Mouse (Mus musculus): ENCODE measurements around the gene Prrx2. TPM values are rescaled to one million over a fixed set of nuclear protein-coding genes. Genes with fewer than 3 reads are reported as not detected.

Gene Prrx2
- polyA plus RNA-seq, 1 experiment from 2014 or later = 1.9 TPM

DNA sequence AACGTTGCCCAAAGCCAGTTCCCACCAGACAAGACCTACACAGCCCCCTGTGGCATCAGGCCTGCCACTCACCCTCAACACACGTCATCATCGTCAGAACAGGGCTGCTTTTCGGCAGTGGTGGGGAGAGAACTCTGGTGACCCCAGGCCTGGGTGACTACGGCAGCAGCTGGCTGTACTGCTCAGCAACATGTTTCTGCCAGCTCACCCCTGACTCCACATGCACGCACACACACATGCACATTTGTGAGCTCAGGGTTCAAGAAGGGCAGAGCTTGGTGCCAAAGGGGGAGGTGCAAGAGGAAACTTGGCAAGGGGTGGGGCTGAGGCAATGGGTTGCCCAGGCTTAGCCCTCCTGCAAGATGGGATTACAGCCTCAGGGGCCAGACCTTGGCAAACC, 62.5 kb downstream of the Prrx2 start:
- no peak overlapping the region for H3K4me2 ChIP-seq (ENCODE audit: low read depth, low read length)
- H3K4me3 ChIP-seq (ENCODE audit: low read length) = no peak overlapping the region
- peaks cover 5% of the 10 kb centered on the region for H3K4me1 ChIP-seq (ENCODE audit: control insufficient read depth, insufficient read depth, low read length)
- ATAC-seq = 0 out of 2 replicates have a peak, but pooled peaks have one; percentile 5
- H3K27me3 ChIP-seq (replicated peaks; ENCODE audit: control insufficient read depth, insufficient read depth, low read length) = no peaks in the 10 kb centered on the region; the same call in 1 of the 2 replicates
- 42% methylated on average over 6 of the region's 6 CpGs for WGBS
- no peak overlapping the region for H3K27ac ChIP-seq (ENCODE audit: low read length)
- no peak overlapping the region for H3K9ac ChIP-seq (ENCODE audit: low read depth, low read length)
- H3K9me3 ChIP-seq (ENCODE audit: control insufficient read depth, low read length) = no peaks in the 10 kb centered on the region
- H3K36me3 ChIP-seq (ENCODE audit: control insufficient read depth, insufficient read depth, low read length) = no peaks in the 10 kb centered on the region

DNA sequence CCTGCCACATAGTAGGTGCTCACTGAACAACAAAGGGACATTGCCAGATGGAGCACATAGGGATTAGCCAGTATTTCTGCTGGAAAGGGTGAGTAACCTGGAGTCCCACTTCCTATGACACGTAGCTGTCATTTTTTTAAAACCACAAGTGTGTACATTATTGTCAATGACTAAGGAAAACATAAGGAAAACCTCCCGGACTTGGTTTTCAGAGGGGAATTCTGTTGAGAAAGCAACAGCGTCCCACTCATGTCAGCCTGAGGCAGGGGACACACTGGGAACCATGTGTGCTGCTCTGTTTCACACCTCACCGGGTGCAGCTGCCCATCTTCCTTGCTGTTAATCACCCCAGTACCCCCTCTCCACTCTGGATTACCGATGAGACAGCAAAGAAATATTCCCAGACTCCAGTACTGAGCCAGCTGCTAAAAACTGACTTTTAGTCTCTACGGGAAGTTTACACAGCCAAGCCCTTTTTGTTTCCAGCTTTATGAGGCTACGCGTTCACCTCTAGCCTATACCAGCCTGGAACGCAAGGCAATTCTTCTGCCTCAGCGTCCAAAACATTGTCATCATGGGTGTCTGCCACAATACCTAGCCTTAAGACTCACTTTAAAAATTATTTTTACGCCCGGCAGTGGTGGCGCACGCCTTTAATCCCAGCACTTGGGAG, 64.8 kb downstream of the Prrx2 start:
- Histone ChIP-seq H3K4me2 (ENCODE audit: low read depth, low read length) (no peak overlapping the region), H3K9me3 (ENCODE audit: control insufficient read depth, low read length) (no peaks in the 10 kb centered on the region)

DNA sequence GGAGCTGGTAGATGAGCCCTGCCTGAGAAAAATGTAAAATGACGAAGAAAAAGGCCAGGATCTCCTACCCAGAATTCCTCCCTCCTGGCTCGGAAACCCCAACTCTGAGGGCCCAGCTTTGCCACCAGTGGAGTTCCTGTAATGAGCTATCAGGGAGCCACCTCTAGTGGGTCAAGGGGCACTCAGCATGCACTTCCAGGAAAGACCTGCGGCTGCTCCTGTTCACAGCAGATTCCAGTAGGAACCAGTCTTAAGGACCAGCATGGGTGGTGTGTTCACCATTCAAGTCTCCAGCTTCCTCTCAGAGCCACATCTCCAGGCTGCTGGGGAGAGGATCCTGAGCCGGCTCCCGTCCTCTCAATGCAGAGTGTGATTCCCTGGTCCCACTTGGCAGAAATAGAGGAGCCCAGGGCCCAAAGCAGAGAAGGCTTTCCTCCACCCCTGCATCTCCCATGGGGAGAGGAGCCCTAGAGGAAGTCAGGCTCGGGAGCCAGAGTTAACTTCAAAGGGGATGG, 66.9 kb downstream of the Prrx2 start:
- H3K9ac ChIP-seq (ENCODE audit: low read depth, low read length) = no peak overlapping the region
- WGBS = 58% methylated on average over 6 of the region's 6 CpGs
- peaks cover 7% of the 10 kb centered on the region; the same call in 1 of the 2 replicates for H3K27me3 ChIP-seq (replicated peaks; ENCODE audit: control insufficient read depth, insufficient read depth, low read length)
- H3K27ac ChIP-seq (ENCODE audit: low read length) = no peak overlapping the region
- H3K4me3 ChIP-seq (ENCODE audit: low read length) = no peak overlapping the region
- ATAC-seq = no peak
- peaks cover 18% of the 10 kb centered on the region for H3K4me1 ChIP-seq (ENCODE audit: control insufficient read depth, insufficient read depth, low read length)
- H3K4me2 ChIP-seq (ENCODE audit: low read depth, low read length) = no peak overlapping the region
- no peaks in the 10 kb centered on the region for H3K36me3 ChIP-seq (ENCODE audit: control insufficient read depth, insufficient read depth, low read length)
- H3K9me3 ChIP-seq (ENCODE audit: control insufficient read depth, low read length) = no peaks in the 10 kb centered on the region

More for the DNA sequence above, 64.8 kb downstream of the Prrx2 start:
- Histone ChIP-seq H3K36me3 (ENCODE audit: control insufficient read depth, insufficient read depth, low read length) (no peaks in the 10 kb centered on the region), H3K9ac (ENCODE audit: low read depth, low read length) (no peak overlapping the region), H3K27ac (ENCODE audit: low read length) (0 out of 2 replicates have a peak overlapping the region, but pooled peaks have one; percentile 19), H3K4me3 (ENCODE audit: low read length) (no peak overlapping the region), H3K27me3 (replicated peaks; ENCODE audit: control insufficient read depth, insufficient read depth, low read length) (peaks cover 7% of the 10 kb centered on the region; the same call in 1 of the 2 replicates), H3K4me1 (ENCODE audit: control insufficient read depth, insufficient read depth, low read length) (peaks cover 18% of the 10 kb centered on the region)
- no peak for ATAC-seq
- WGBS = 79% methylated on average over 14 of the region's 14 CpGs

DNA sequence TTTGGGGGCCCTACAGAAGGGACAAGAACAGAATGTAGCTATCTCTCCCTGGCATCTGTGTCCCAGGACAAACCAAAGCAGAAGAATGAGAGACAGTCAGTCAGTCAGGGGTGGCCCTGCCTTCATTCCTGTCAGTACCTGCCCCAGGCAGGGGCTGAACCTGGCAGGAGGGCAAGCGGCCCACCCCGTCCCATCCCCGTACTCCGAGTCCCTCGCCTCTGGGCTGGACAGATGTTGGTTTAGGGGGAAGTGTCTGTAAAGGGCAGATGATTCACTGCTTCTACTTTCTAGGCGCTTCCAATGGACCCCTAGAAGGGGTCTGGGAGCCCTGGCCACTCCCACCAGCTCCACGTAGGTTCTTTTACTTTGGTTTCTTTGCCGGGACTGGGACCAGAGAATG, 67.5 kb downstream of the Prrx2 start:
- no peaks in the 10 kb centered on the region for H3K36me3 ChIP-seq (ENCODE audit: control insufficient read depth, insufficient read depth, low read length)
- peak; percentile 16; the same call in 1 of the 2 replicates for ATAC-seq
- no peak overlapping the region for H3K27ac ChIP-seq (ENCODE audit: low read length)
- H3K4me2 ChIP-seq (ENCODE audit: low read depth, low read length) = peak overlapping the region; percentile 64
- H3K27me3 ChIP-seq (replicated peaks; ENCODE audit: control insufficient read depth, insufficient read depth, low read length) = peaks cover 7% of the 10 kb centered on the region; the same call in 1 of the 2 replicates
- peak overlapping the region; percentile 56 for H3K9ac ChIP-seq (ENCODE audit: low read depth, low read length)
- H3K9me3 ChIP-seq (ENCODE audit: control insufficient read depth, low read length) = no peaks in the 10 kb centered on the region
- H3K4me1 ChIP-seq (ENCODE audit: control insufficient read depth, insufficient read depth, low read length) = peaks cover 18% of the 10 kb centered on the region
- WGBS = 43% methylated on average over 8 of the region's 8 CpGs
- H3K4me3 ChIP-seq (ENCODE audit: low read length) = peak overlapping the region; percentile 44

DNA sequence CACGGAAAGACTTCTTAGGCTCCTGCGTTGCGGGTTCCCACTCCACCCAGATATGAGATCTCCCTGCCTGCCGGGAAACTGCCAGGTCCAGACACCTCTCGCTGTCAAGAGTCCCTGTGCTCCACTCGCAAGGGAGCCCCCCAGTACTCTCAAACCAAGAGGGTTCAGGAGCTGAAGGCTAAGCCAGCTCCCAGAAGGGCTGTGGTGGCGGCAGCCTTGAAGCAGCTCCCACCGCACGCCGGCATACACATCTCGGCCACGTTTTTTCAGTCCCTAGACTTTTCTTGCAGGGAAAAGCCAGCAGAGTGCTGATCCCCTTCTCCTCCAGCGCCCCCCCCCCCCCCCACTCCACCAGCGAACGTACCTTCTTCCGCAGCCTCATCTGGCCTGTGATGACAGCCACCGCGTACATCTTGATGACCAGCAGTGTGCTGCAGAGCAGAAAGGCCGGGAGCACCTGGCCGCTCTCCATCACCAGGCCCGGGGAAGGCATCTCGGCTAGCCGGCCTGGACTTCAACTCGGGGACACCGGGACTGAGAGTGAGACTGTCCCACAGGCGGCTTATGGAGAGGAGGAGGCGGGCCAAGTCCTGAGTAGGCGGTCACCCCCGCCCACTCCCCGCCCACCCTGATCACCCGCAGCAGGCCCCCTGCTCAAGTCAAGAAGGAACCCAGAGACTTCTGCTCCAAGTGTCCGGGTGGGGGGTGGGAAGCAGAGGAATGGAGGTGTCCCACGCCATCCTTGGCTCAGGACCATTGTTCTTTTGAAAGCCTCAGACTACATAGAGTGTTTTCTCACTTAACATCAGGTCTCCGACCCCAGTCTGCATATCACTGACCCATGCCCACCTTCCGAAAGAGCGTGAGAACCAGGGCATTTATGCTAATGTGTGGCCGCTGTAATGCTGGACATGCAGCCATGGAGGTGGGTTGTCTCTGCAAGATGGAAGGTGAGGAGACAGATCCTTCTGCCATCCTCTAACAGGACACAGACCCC, 68.3 kb downstream of the Prrx2 start:
- Histone ChIP-seq H3K27me3 (replicated peaks; ENCODE audit: control insufficient read depth, insufficient read depth, low read length) (peaks cover 7% of the 10 kb centered on the region; the same call in 1 of the 2 replicates), H3K4me2 (ENCODE audit: low read depth, low read length) (peak overlapping the region; percentile 64), H3K36me3 (ENCODE audit: control insufficient read depth, insufficient read depth, low read length) (no peaks in the 10 kb centered on the region), H3K4me3 (ENCODE audit: low read length) (peak overlapping the region; percentile 44), H3K27ac (ENCODE audit: low read length) (no peak overlapping the region), H3K9me3 (ENCODE audit: control insufficient read depth, low read length) (no peaks in the 10 kb centered on the region), H3K4me1 (ENCODE audit: control insufficient read depth, insufficient read depth, low read length) (peaks cover 18% of the 10 kb centered on the region), H3K9ac (ENCODE audit: low read depth, low read length) (peak overlapping the region; percentile 56)
- WGBS = 15% methylated on average over 37 of the region's 37 CpGs
- peak; percentile 76 for ATAC-seq

DNA sequence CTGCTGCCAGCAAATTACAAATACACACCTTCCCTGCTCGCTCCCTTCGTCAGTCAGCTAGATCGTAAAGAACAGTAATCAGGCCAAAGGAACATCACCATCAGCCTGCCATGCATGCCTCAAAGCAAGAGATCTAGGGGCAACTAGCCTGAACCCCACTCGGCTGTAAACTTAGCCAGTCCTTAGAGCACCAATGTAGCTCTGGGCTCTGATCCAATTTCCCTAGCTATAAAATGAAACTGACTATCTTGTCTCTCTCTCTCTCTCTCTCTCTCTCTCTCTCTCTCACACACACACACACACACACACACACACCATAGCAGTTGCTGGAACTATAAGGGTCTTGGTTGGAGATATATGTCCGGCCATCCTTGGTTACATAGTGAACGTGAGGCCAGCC, 69.5 kb downstream of the Prrx2 start:
- Histone ChIP-seq H3K4me3 (ENCODE audit: low read length) (no peak overlapping the region), H3K9me3 (ENCODE audit: control insufficient read depth, low read length) (no peaks in the 10 kb centered on the region), H3K9ac (ENCODE audit: low read depth, low read length) (no peak overlapping the region), H3K27ac (ENCODE audit: low read length) (no peak overlapping the region), H3K4me2 (ENCODE audit: low read depth, low read length) (no peak overlapping the region), H3K36me3 (ENCODE audit: control insufficient read depth, insufficient read depth, low read length) (no peaks in the 10 kb centered on the region), H3K4me1 (ENCODE audit: control insufficient read depth, insufficient read depth, low read length) (peaks cover 18% of the 10 kb centered on the region), H3K27me3 (replicated peaks; ENCODE audit: control insufficient read depth, insufficient read depth, low read length) (peaks cover 7% of the 10 kb centered on the region; the same call in 1 of the 2 replicates)
- ATAC-seq = no peak
- 65% methylated on average over 6 of the region's 6 CpGs for WGBS

DNA sequence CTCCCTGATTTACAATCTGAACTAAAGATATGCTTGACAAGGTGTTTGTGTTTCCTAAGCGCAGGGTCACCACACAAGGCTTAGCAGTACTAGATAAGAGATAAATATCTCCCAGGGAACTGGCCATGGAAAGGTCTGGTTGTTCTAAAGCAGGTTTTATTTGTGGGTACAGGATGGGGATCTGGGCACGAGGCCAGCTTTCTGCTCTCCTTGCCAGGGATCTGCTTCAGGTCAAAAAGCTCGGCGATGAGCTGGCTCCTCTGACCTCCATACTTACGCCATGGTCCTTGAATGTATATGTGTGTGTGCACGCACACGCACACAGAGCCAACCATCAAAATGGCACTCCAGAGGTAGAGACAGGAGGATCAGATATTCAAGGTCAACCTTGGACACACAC, 70.2 kb downstream of the Prrx2 start:
- no peak for ATAC-seq
- Histone ChIP-seq H3K4me2 (ENCODE audit: low read depth, low read length) (no peak overlapping the region), H3K9ac (ENCODE audit: low read depth, low read length) (no peak overlapping the region)

DNA sequence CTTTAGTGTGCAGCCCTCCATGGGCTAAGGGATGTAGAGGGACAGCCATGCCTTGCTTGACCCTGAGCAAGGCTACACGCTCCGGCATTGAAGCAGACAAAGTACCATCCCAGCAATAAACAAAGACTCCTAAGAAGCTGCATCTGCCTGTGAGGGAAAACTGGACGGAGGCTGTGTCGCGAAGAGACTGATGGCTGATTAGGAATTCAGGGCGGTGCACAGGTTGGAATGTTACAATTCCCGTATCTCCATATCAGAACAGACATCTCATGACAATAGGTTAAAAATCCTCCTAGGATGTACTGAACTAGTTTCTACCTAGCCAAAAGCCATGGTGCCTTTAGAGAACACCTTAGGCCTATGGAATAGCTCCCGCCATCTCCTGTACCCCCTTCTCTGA, 71.1 kb downstream of the Prrx2 start:
- ATAC-seq = no peak
- WGBS = 72% methylated on average over 8 of the region's 8 CpGs

More for the DNA sequence above, 70.2 kb downstream of the Prrx2 start:
- Histone ChIP-seq H3K4me3 (ENCODE audit: low read length) (no peak overlapping the region), H3K9me3 (ENCODE audit: control insufficient read depth, low read length) (no peaks in the 10 kb centered on the region), H3K4me1 (ENCODE audit: control insufficient read depth, insufficient read depth, low read length) (peaks cover 15% of the 10 kb centered on the region), H3K27me3 (replicated peaks; ENCODE audit: control insufficient read depth, insufficient read depth, low read length) (peaks cover 7% of the 10 kb centered on the region; the same call in 1 of the 2 replicates), H3K36me3 (ENCODE audit: control insufficient read depth, insufficient read depth, low read length) (no peaks in the 10 kb centered on the region), H3K27ac (ENCODE audit: low read length) (no peak overlapping the region)
- WGBS = 57% methylated on average over 7 of the region's 7 CpGs

DNA sequence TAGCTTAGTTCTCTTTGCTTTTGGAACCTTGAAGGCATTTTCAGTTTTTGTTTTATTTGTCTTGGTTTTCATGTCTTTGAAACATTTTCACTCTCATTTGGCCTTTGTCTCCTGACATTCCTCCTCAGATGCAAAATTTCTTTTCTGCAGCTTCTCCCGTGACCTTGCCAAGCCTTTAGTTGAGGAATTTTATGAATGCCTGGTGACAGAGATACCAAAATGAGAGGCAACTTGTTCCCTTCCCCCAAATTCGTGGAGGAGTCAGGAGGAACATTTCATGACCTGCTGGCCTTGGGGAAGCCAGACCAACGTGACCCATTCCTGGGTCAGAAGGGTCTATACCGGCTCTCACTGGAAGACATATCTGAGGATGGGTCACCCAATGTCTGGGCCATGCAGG, 71.9 kb downstream of the Prrx2 start:
- H3K4me2 ChIP-seq (ENCODE audit: low read depth, low read length) = no peak overlapping the region
- 72% methylated on average over 4 of the region's 4 CpGs for WGBS
- no peak for ATAC-seq
- no peaks in the 10 kb centered on the region for H3K9me3 ChIP-seq (ENCODE audit: control insufficient read depth, low read length)
- no peak overlapping the region for H3K9ac ChIP-seq (ENCODE audit: low read depth, low read length)
- H3K36me3 ChIP-seq (ENCODE audit: control insufficient read depth, insufficient read depth, low read length) = no peaks in the 10 kb centered on the region
- H3K4me3 ChIP-seq (ENCODE audit: low read length) = no peak overlapping the region
- H3K27ac ChIP-seq (ENCODE audit: low read length) = no peak overlapping the region
- H3K4me1 ChIP-seq (ENCODE audit: control insufficient read depth, insufficient read depth, low read length) = peaks cover 15% of the 10 kb centered on the region
- peaks cover 7% of the 10 kb centered on the region; the same call in 1 of the 2 replicates for H3K27me3 ChIP-seq (replicated peaks; ENCODE audit: control insufficient read depth, insufficient read depth, low read length)

More for the DNA sequence above, 71.1 kb downstream of the Prrx2 start:
- no peak overlapping the region for H3K4me3 ChIP-seq (ENCODE audit: low read length)
- H3K27ac ChIP-seq (ENCODE audit: low read length) = no peak overlapping the region
- H3K36me3 ChIP-seq (ENCODE audit: control insufficient read depth, insufficient read depth, low read length) = no peaks in the 10 kb centered on the region
- H3K4me2 ChIP-seq (ENCODE audit: low read depth, low read length) = no peak overlapping the region
- peaks cover 7% of the 10 kb centered on the region; the same call in 1 of the 2 replicates for H3K27me3 ChIP-seq (replicated peaks; ENCODE audit: control insufficient read depth, insufficient read depth, low read length)
- no peak overlapping the region for H3K9ac ChIP-seq (ENCODE audit: low read depth, low read length)
- H3K4me1 ChIP-seq (ENCODE audit: control insufficient read depth, insufficient read depth, low read length) = peaks cover 15% of the 10 kb centered on the region
- H3K9me3 ChIP-seq (ENCODE audit: control insufficient read depth, low read length) = no peaks in the 10 kb centered on the region

Data from intestine, embryonic 16.5 days (tissue).